ENCODE assay signal across 16 mouse cellular contexts in the genomic region with DNA sequence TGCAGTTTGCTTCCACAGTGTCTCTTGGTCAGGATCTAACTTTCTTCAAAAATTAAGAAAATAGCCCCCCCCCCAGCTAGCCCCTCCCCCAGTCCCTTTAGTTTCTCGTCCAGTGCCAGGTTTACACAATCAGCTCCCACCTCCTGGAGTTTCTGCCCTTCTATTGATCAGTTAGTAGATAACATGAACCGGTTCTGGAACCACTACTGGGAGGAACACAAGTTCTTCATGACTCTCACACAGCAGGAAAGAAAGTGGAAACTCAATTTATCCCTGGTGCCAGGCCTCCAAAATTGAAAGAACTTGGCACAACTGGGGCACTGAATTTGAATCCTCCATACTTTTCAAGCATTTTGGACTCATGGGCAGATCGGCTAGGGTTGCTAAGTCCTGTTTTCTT.
"Had no signal": no experiment of that assay in that cellular context is flagged by ENCODE, and none has a peak within 500 bp of the region (broad histone marks: within the 10 kb centered on the region; RNA-seq: fewer than 3 reads in every experiment).

No protein-coding gene starts in this region.

- H3K4me2 ChIP-seq: neural tube, embryonic 13.5 days; neural tube, embryonic 15.5 days; stomach, embryonic 15.5 days had no signal

- H3K9me3 ChIP-seq: neural tube, embryonic 13.5 days; neural tube, embryonic 15.5 days; stomach, embryonic 15.5 days had no signal

- H3K4me1 ChIP-seq: neural tube, embryonic 13.5 days; neural tube, embryonic 15.5 days; stomach, embryonic 15.5 days had no signal

- H3K9ac ChIP-seq: neural tube, embryonic 13.5 days; neural tube, embryonic 15.5 days; stomach, embryonic 15.5 days had no signal

- H3K27ac ChIP-seq: neural tube, embryonic 13.5 days; neural tube, embryonic 15.5 days; stomach, embryonic 15.5 days; stomach, postnatal 0 days had no signal

- DNase-seq: retina, postnatal 1 day; right cerebral cortex, adult 18-20 months; right cerebral cortex, postnatal 14 days; right cerebral cortex, postnatal 25 days; right cerebral cortex, postnatal 4 days; spleen, adult 18-20 months; thymus, adult 18-20 months; thymus, adult 2 months; thymus, postnatal 14 days; thymus, postnatal 25 days; thymus, postnatal 36 days; thymus, postnatal 4 days had no signal

- H3K36me3 ChIP-seq: neural tube, embryonic 13.5 days; neural tube, embryonic 15.5 days; stomach, embryonic 15.5 days had no signal

- H3K27me3 ChIP-seq: neural tube, embryonic 13.5 days; neural tube, embryonic 15.5 days had no signal

- H3K4me3 ChIP-seq: neural tube, embryonic 13.5 days; neural tube, embryonic 15.5 days; stomach, embryonic 15.5 days had no signal
